Mouse (Mus musculus) liver, adult 2 months (tissue): ENCODE results near the gene Atp2b1. TPM values are rescaled to one million over a fixed set of nuclear protein-coding genes. Genes with fewer than 3 reads are reported as not detected.
A peak's percentile ranks its signal among the peaks of the same experiment; 100 is the strongest.

Experiments used
- DNase-seq: peaks from one replicate; pipeline ENCODE4 v3.0.0-alpha.2; 2011; ENCODE audit warnings: low read depth, low spot score; ENCODE audit errors: extremely low read depth
- H3K27ac ChIP-seq: fragments of 200-500 bp; replicated peaks from 2 replicates; pipeline ENCODE4 v1.5.1; 2012; ENCODE audit warnings: low read depth, mild to moderate bottlenecking, control low read depth, inconsistent platforms, low read length; ENCODE audit not compliant: insufficient read depth
- H3K27me3 ChIP-seq: fragments of 200-500 bp; 2 replicates; pipeline ENCODE4 v1.6.1; 2012; ENCODE audit warnings: mild to moderate bottlenecking, moderate library complexity, low read length, inconsistent platforms; ENCODE audit not compliant: control insufficient read depth, insufficient read depth
- H3K36me3 ChIP-seq: fragments of 200-500 bp; 2 replicates; pipeline ENCODE4 v1.6.1; 2012; ENCODE audit warnings: low read length, inconsistent platforms; ENCODE audit not compliant: control insufficient read depth, insufficient read depth
- H3K4me1 ChIP-seq: fragments of 200-500 bp; 2 replicates; pipeline ENCODE4 v1.6.1; 2011; ENCODE audit warnings: low read length; ENCODE audit not compliant: control insufficient read depth, insufficient read depth
- H3K4me3 ChIP-seq: fragments of 200-500 bp; 2 replicates; pipeline ENCODE4 v1.5.1; 2011; ENCODE audit warnings: low read depth, mild to moderate bottlenecking, control low read depth, low read length, moderate library complexity; ENCODE audit not compliant: insufficient read depth
- H3K79me2 ChIP-seq: fragments of 200-500 bp; 2 replicates; pipeline ENCODE4 v1.6.1; 2012; ENCODE audit warnings: inconsistent platforms, mild to moderate bottlenecking, low read length, moderate library complexity; ENCODE audit not compliant: control insufficient read depth, insufficient read depth
- H3K9ac ChIP-seq: fragments of 200-500 bp; 2 replicates; pipeline ENCODE4 v1.6.1; 2012; ENCODE audit warnings: low read depth, mild to moderate bottlenecking, control low read depth, inconsistent platforms, low read length
- CTCF ChIP-seq: fragments of 200-500 bp; IDR thresholded peaks from 2 replicates; pipeline ENCODE4 v1.5.1; 2011; ENCODE audit warnings: low read depth, low read length, control low read depth
- POLR2A ChIP-seq: fragments of 200-500 bp; IDR thresholded peaks from 2 replicates; pipeline ENCODE4 v1.6.1; 2011; ENCODE audit warnings: low read length, control low read depth; ENCODE audit not compliant: insufficient read depth; ENCODE audit errors: extremely low read depth
- WGBS: fragments of 180-500 bp; shearing (Covaris S2); methylation state at CpG from one replicate; pipeline ENCODE4 v1.1.7; 2018; 5-methylcytosine and 5-hydroxymethylcytosine counted together
- polyA plus RNA-seq: library from polyadenylated mRNA; depleted of rRNA; stranded (reverse); fragments of >200 nt; gene quantifications from 2 replicates; pipeline ENCODE4 v1.2.3, GENCODE M21; 2012
- total RNA-seq: library from RNA; depleted of rRNA; stranded (reverse); fragments of >200 nt; gene quantifications from 2 replicates; pipeline ENCODE4 v1.2.3, GENCODE M21; 2014

The Atp2b1 gene
- total and polyA plus RNA-seq, 2 experiments: 5.2 to 28.8 TPM

- H3K4me1 ChIP-seq: no peaks in the 10 kb centered on the region
- no peaks in the 10 kb centered on the region for H3K27me3 ChIP-seq
- H3K4me3 ChIP-seq: no peak overlapping the region
- no peak overlapping the region for H3K9ac ChIP-seq
- no peaks in the 10 kb centered on the region for H3K79me2 ChIP-seq
- WGBS: 94% methylated on average over 3 of the region's 3 CpGs
- no peaks in the 10 kb centered on the region for H3K36me3 ChIP-seq
- H3K27ac ChIP-seq: no peak overlapping the region
- DNase-seq: no peak
- TF ChIP-seq POLR2A (no peak), CTCF (no peak)
Measured at GRCm38 (mm10) chr10:98886770-98887271, 27.4 kb upstream of the Atp2b1 start.

GRCm38 (mm10) chr10:98891361-98891760, 22.8 kb upstream of the Atp2b1 start:
- H3K9ac ChIP-seq: no peak overlapping the region
- WGBS: 95% methylated on average over 4 of the region's 4 CpGs
- no peaks in the 10 kb centered on the region for H3K79me2 ChIP-seq
- no peak overlapping the region for H3K27ac ChIP-seq
- no peaks in the 10 kb centered on the region for H3K4me1 ChIP-seq
- H3K27me3 ChIP-seq: no peaks in the 10 kb centered on the region
- H3K36me3 ChIP-seq: no peaks in the 10 kb centered on the region
- TF ChIP-seq POLR2A (no peak), CTCF (no peak)
- DNase-seq: no peak
- H3K4me3 ChIP-seq: no peak overlapping the region

GRCm38 (mm10) chr10:98897507-98897906, 16.7 kb upstream of the Atp2b1 start:
- Histone ChIP-seq H3K9ac (no peak overlapping the region), H3K4me1 (no peaks in the 10 kb centered on the region), H3K4me3 (no peak overlapping the region), H3K36me3 (no peaks in the 10 kb centered on the region), H3K79me2 (no peaks in the 10 kb centered on the region), H3K27me3 (no peaks in the 10 kb centered on the region), H3K27ac (no peak overlapping the region)
- 90% methylated on average over 8 of the region's 8 CpGs for WGBS
- no peak for TF ChIP-seq CTCF
- TF ChIP-seq POLR2A: no peak
- DNase-seq: no peak

GRCm38 (mm10) chr10:98897913-98898748, 16.1 kb upstream of the Atp2b1 start:
- no peaks in the 10 kb centered on the region for H3K27me3 ChIP-seq
- 86% methylated on average over 4 of the region's 4 CpGs for WGBS
- no peaks in the 10 kb centered on the region for H3K36me3 ChIP-seq
- TF ChIP-seq CTCF (no peak), POLR2A (no peak)
- no peak overlapping the region for H3K27ac ChIP-seq
- no peaks in the 10 kb centered on the region for H3K4me1 ChIP-seq
- no peak overlapping the region for H3K9ac ChIP-seq
- DNase-seq: peak; percentile 23
- H3K4me3 ChIP-seq: no peak overlapping the region
- no peaks in the 10 kb centered on the region for H3K79me2 ChIP-seq

GRCm38 (mm10) chr10:98901533-98901932, 12.7 kb upstream of the Atp2b1 start:
- no peaks in the 10 kb centered on the region for H3K4me1 ChIP-seq
- H3K27me3 ChIP-seq: no peaks in the 10 kb centered on the region
- no peak overlapping the region for H3K27ac ChIP-seq
- H3K79me2 ChIP-seq: no peaks in the 10 kb centered on the region
- no peak overlapping the region for H3K9ac ChIP-seq
- H3K4me3 ChIP-seq: no peak overlapping the region
- H3K36me3 ChIP-seq: no peaks in the 10 kb centered on the region
- no peak for DNase-seq
- 81% methylated on average over 5 of the region's 5 CpGs for WGBS
- no peak for TF ChIP-seq POLR2A
- no peak for TF ChIP-seq CTCF

- DNase-seq: no peak
- no peak overlapping the region for H3K9ac ChIP-seq
- H3K27ac ChIP-seq: no peak overlapping the region
- no peaks in the 10 kb centered on the region for H3K36me3 ChIP-seq
- no peaks in the 10 kb centered on the region for H3K27me3 ChIP-seq
- H3K4me3 ChIP-seq: no peak overlapping the region
- 90% methylated on average over 4 of the region's 4 CpGs for WGBS
- H3K79me2 ChIP-seq: no peaks in the 10 kb centered on the region
- TF ChIP-seq CTCF (no peak), POLR2A (no peak)
- H3K4me1 ChIP-seq: no peaks in the 10 kb centered on the region; the same call in 1 of the 2 replicates
Measured at GRCm38 (mm10) chr10:98905987-98906386, 8.2 kb upstream of the Atp2b1 start.
